Mouse (Mus musculus) spleen, embryonic (tissue): ENCODE results near the gene Nlrc5.
"Not testable (repeated sequence)": the region's sequence is repeated elsewhere in the genome, so short reads cannot be mapped to it uniquely, and the experiment has no call there.

ENCODE experiments used
- CTCF ChIA-PET: fragments of 350-600 bp; sonication (Branson Sonifier 250); formaldehyde crosslinking; loops from one replicate; lab custom pipeline; 2022; lab: Charles Lee

Gene Nlrc5

DNA sequence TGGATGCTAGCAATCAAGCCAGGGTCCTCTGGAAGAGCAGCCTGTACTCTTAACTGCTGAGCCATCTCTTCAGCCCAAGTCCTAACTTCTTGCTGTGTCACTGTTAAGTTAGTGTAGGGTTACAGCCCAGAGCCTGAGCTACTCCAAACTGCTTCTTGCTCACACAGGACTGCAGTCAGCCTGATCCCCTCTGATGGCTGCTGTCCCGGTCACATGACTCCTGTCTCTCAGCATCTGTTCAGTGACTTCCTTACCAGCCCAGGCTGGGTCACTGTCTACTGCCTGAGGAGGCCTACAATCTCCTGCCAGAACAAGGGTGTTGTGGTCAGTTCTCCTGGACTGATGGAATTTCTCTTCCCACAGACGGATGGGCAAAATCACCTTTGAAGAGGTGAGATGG, 18.9 kb upstream of the Nlrc5 start:
- CTCF ChIA-PET, result no interaction called here

DNA sequence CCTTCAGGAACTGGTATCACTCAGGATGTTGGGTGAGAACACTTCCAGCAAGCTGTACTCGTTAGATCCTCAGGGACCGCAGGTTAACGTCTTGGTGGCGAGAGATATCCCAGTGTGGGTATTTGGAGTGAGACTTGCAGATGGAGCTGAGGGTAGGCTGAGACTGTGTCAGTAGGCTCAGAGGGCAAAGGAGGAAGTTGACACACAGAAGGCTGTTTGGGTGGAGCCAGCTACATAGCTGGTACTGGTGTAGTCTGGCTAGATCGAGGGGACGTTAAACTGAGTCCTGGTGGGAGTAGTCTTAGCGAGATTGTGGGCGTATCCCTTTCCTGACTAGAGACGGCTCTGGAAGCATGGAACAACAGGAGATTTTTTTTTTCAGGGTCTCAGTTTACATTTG, 16.1 kb upstream of the Nlrc5 start:
- CTCF ChIA-PET, result interaction anchor here (0.6 kb wide), 1 partner anchor 411 kb away, joined by 5 read pairs; no protein-coding TSS in a partner anchor

DNA sequence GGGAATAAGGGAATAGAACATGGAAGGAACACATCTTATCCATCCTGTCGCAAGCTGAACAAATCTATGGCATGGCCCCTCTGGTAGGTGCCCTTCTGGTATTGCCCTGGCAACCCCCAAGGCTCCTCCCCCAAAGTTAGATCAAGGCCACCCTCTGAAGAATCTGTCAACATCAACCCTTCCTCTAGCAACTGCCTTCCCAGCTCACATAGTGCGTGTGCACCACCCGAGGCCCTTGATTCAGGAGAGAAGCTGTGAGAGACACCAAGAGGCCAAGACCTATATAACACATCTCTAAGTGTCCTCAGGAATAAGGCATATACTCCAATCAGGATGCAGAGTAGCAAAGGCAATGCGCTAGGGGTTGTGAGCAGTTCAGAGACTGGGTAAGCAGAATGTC, 11.9 kb upstream of the Nlrc5 start:
- CTCF ChIA-PET, result no interaction called here

DNA sequence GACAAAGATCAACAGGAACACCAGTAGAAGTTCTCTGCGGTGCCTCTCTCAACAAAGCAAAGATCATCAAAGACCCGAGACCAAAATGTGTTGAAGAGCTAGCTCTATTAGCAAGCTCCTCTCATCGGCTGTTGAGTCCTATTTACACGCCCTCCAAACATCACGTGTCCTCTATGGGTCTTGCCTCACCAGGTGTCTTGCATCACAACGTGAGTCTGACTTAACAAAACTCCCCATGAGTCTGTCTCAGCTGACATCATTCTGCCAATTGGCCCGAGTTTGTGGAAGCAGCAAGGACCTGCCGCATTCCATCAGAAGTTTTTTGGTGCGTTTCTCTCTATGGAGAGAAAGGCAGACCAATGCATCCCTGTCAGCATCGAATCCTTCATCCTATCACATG, 6.2 kb upstream of the Nlrc5 start:
- CTCF ChIA-PET, result no interaction called here

DNA sequence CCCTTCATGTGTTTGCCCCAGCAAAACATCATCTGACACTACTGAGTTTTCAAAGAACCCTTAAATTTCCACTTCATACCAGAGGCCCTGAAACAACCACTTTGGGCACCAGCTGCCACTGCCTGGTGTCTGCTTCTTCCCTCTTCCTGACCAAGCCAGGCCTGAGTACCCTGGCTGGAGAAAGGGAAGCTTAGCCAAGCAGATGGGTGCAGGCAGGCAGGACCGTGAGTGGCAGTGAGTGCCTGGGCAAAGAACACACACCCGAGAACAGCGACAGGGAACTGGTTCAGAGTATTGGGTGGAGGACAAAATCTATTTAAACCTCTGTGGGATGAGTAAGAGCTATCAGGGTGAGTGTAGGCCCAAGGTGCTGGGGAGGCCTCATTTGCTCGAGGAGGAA, 5.7 kb upstream of the Nlrc5 start:
- CTCF ChIA-PET, result no interaction called here

DNA sequence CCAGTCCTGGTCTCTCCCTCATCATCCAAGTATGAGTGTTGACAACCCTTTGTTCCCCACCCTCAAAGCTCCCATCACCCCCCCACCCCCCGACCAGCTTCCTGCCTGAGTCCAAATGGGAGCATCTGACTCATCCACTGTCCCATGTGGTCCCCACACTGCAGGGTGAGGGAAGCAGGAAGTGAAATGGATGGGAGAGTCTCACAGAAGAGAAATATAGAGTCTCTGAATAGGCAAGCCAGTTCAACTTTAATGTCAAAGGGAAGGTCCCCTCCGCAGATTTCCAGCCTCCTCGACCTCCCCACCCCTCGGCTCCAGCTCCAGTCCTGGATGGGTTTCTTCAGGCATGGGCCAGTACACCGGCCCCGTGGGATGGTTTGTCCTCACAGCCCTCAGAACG, 4.8 kb upstream of the Nlrc5 start:
- CTCF ChIA-PET, result interaction anchor here (0.5 kb wide), 1 partner anchor 86 kb away, joined by 3 read pairs; no protein-coding TSS in a partner anchor

DNA sequence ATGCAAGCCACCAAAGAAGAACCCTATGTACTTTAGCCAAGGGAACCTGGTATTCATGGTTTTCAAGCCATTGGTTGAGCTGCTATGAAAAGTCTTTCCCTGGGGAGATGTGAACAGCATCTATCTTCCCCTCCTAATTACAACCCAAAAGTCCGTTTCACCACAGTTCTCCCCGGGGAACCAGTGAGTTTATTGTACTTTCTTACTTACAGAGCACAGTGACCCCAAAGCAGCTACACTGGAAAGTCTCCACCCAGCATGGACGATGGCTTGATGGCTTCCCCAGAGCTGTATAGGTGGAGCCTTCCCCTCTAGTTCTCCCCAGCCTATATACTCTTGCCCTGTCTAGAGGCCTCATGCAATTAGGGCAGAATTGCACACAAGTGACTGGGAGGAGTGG, 1.9 kb upstream of the Nlrc5 start:
- CTCF ChIA-PET, result interaction anchor here (0.6 kb wide), 1 partner anchor 32 kb away, joined by 3 read pairs; no protein-coding TSS in a partner anchor

DNA sequence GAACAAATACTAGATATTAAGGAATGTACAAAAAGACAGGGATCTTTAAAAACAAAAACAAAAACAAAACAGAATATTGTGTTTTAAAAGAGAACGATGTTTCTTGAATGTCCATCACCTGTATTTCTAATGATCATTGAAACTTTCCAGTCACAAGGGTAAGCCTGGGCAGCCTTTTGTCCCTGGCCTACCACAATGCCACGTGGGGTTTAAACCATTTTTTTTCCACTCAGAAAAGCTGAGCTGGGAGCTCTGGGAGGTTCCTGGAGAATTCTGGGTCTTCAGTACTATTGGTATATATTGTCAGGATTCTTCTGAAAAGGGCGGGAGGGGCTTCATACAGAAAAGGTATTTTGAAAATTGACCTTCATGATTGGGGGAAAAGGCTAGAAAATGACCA, 802 bp downstream of the Nlrc5 start:
- CTCF ChIA-PET, result interaction anchor here (0.6 kb wide), 1 partner anchor 33 kb away, joined by 8 read pairs; no protein-coding TSS in a partner anchor

DNA sequence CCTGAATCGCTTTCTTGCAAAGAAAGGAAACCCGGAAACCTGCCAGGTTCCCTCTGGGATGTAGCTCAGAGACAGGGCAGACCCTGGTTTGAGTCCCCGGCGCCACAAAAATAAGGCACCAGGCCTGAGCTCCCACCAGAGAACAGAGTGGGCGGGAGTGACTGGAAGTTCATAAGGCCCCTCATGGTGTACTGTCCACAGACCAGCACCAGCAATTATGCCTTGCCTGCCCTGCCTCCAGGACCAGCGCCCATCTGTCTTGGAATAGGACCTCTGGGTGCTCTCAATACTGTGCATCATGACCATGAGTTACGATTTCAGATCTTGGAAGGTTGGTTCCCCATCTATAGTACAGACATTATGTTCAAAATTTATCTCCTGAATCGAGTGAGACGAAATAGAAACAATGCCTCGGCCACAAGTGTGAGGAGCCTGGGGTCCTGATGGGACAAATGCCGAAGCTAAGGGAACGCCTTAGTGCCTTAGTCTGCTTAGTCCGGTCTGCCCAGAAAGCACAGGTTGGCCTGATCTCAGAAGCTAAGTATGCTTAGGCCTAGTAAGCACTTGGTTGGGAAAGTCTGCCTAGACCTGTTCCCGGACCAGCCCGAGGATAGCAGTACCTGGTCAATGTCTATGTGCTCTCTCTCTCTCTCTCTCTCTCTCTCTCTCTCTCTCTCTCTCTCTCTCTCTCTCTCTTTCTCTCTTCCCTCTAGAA, 1.4 kb downstream of the Nlrc5 start:
- CTCF ChIA-PET, result interaction anchor here (0.5 to 0.6 kb wide), 2 partner anchors 9 to 32 kb away, joined by 4 to 8 read pairs; no protein-coding TSS in a partner anchor

DNA sequence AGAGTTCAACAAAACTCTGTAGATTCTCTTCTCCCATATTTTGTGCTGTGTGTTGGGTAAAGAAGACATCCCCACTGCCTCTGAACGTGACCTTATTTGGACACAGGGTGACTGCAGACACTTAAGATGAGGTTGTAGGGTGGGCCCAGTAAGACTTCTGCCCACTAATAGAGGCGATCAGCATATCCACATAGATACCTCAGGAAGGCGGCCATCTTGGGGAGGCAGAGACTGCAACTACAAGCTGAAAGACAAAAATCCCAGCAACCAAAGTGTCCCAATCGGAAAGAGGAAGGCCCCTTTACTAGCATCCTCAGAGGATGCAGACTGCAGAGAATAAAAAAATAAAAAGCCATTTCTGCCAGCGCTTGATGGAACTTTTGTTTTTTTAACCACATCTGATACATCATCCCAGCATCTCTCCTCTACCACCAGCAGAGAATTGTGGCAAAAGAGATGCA, 2.0 kb downstream of the Nlrc5 start:
- CTCF ChIA-PET, result interaction anchor here (0.5 to 0.6 kb wide), 2 partner anchors 8 to 22 kb away, joined by 4 to 9 read pairs; no protein-coding TSS in a partner anchor

DNA sequence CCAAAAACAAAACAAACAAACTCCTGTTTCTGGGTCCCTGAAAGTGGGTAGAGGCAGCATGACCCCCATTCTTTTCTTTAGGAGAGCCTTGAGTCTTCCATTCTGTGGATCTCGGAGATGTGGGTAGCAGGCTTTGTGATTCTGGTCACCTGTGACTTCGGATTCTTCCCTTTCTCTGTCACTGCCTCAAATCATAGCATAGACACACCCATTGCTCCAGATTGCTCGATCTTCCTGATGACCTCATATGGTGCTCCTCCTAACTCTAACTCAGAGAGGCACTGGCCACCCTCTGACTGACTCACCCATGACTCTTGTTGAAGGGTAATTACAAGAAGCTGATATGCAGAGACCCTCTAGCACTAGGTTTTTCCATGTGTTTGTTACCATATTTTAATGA, 2.7 kb downstream of the Nlrc5 start:
- CTCF ChIA-PET, result interaction anchor here (0.6 kb wide), 1 partner anchor 23 kb away, joined by 9 read pairs; no protein-coding TSS in a partner anchor

DNA sequence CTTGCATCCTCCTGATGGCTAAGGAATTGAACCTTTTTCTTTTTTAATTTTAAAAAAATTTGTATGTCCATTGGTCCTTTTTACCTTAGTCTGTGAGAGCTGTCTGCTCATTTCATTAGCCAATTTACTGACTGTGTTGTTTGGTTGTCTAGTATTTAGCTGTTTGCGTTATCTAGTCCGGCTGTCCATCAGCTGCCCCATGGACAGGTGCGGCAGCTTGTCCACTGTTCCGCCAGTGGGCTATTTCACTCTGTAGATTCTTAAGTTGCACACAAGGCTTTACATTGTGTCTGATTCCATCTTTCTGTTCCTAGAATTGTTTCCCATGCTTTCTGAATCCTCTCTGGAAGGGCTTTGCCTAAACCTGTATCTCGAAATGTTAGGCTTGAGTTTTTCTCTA, 4.5 kb downstream of the Nlrc5 start:
- CTCF ChIA-PET, result no interaction called here

DNA sequence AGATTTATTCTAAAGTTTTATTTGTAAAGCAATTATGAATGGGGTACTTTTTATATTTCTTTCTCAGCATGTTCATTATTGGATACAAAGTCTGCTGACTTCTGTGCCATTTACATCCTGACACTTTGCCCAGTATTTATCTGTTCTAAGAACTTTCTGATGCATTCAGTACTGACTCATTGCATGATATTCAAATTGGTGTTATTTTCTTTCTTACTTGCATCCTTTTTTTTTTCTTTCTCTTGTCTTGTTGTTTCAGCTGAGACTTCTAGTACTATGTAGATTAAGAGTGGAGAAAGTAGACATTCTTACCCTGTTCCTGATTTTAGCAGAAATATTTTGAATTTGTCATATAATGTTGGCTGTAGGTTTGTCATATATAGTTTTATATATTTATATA, 5.5 kb downstream of the Nlrc5 start:
- CTCF ChIA-PET, result no interaction called here

DNA sequence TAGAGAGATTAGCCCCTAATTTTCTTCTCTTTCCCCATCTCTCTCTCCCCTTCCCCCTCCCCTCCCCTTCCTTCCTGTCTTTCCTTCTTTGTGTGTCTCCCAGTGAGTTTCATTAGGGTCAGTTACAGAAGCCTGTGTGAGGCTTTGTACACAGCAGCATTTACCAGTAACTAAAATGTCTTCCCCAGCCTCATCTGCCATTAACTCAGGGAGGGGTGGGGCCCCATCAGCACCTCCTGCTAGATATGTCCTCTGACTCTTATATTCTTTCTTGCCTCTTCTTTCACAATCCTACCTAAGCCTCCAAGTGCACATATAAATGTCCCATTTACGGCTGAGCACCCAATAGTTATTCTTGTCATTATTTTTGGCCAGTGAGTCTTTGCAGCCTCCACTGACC, 6.2 kb downstream of the Nlrc5 start:
- CTCF ChIA-PET, result no interaction called here

DNA sequence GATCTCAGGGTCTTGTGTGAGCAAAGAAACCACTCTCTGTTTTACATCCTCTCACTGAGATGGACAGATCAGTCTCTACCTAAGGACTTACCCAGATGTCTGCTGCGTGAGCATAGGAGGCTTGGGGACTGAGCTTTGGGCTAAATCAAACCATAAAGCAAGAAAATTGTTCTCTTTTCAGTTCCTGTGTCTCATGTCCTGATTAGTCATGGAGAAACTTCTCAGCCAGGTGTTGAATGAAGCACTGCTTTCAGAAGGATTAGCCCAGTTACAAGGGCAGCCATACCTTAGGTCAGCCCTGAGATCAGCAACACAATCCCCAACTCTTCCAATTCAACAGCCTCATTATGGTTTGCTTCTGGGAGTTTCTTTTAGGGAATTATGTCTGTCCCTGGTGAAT, 7.5 kb downstream of the Nlrc5 start:
- CTCF ChIA-PET, result no interaction called here

DNA sequence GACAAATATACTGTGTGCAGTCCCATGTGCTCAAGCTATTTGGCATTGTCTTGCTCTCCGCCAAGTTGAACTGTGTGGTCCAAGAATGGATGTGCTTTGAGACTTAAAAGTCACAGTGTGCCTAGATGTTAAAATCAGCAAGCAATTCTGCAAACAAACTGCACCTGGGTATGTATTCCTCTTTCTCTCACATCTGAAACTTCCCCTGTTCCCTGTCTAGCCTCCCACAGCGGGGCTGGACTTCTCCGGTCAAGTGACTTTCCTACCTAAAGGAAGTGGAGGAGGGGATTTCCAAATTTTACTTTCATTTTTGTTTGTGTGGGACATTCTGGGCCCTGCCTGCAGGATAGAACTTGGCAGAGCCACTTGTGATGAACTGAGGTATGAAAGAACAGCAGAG, 9.0 kb downstream of the Nlrc5 start:
- CTCF ChIA-PET, result no interaction called here

DNA sequence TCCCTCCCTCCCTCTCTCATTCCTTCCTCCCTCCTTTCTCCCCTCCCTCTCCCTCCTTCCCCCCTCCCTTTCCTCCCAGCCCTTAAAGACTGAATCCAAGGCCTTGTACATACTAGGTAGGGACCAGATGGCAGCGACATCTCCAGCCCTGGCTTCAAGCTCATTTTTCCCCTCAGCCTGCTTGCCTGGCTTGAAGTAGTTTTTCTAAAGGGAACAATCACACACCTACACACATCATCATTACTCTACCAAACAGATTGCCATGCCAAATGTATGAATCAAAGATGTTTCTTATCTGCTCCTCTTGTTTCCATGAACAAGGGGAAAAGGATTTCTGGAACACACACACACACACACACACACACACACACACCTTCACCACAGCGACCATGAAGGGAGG, 10.3 kb downstream of the Nlrc5 start:
- CTCF ChIA-PET, result interaction anchor here (0.7 kb wide), 1 partner anchor 9 kb away, joined by 4 read pairs; no protein-coding TSS in a partner anchor

DNA sequence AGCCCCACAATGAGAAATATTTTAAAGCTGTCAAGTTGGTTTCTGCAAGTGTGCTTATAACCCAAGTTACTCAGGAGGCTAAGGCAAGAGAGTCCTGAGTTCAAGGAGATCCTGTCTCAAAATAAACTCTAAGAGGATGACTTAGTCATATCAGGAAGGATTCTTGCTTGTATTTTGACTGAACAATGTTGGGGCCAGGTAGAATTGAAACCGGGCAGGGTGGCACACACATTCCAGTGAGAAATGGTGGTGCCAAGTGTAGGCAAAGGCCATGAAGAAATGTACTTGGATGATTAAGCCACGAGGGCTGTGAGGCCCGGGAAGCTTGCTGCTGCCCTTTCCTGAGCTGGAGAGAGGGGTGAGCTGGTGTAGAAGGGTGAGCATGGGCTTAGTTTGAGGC, 13.0 kb downstream of the Nlrc5 start:
- CTCF ChIA-PET, result no interaction called here

DNA sequence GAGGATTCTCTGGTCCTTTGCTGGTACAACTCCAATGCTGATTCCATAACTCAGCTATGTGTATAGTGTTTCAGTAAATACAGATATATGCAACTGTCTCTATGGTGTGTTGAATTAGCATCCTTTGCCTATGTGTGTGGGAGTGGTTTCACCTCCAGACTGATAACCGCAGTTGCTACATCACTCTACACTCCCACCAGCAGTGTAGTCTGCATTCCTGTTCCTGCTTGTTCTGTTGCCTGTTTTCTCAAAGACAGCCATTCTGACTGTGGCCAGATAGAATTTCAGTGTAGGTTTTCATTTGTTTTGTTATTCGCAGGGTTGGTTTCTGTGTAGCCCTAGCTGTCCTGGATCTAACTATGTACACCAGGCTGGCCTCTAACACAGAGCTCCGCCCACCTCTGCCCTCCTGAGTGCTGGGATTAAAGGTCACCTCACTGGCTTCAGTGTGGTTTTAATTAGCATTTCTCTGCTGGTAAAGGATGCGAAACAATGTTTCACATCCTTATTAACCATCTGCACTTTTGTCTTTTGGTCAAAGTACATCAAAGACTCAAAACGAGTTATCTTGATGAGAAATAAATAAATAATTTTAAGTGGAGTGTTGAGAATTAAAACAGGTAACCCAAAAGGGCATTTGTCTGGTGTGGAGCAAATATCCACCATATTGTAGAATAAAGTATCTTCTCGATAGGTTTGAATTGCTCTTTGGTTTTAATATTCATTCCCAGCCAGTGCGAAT, 13.6 kb downstream of the Nlrc5 start:
- CTCF ChIA-PET, result no interaction called here

DNA sequence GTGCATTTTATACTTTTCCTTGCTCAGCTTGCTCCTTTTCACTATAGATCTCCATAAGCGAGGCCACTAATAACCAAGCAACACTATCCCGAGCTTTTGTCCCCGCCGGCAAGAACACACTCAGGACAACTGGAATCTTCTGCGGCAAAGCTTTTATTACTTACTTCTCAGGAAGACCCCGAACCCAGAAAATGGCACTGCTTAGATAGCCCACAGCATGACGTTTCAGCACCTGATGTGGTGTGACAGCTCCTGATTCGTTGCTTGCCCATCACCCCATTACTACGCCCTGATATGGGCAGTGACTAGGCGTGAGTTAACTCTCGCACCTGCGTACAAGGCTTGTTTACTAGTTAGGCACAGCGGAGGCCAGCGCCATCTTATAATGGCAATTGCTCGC, 18.8 kb downstream of the Nlrc5 start:
- CTCF ChIA-PET, result not testable (repeated sequence)

DNA sequence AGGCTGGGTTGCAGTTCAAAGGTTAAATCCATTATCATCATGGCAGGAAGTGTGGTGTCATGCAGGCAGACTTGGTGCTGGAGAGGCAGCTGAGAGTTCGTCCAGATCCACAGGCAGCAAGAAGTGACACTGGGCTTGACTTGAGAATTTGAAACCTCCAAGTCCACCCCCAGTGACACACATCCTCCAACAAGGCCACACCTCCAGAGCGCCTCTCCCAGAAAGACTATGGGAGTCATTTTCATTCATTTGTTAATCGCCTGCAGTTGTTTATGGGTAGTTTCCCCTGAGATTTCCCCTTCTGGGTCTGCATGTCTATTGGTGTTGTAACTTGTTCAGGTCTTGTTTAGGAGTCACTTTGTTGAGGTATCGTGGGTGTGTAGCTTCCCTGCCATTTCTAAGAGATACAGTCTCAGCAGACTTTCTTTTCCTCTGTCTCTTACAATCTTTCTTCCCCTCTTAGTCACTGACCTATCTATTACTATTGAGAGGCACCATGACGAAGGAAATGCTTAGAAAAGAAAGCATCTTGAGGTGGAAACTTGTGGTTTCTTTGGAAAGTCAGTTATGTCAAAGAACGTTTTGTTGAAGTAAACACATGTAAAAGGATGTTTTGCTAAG, 19.8 kb downstream of the Nlrc5 start:
- CTCF ChIA-PET, result no interaction called here

DNA sequence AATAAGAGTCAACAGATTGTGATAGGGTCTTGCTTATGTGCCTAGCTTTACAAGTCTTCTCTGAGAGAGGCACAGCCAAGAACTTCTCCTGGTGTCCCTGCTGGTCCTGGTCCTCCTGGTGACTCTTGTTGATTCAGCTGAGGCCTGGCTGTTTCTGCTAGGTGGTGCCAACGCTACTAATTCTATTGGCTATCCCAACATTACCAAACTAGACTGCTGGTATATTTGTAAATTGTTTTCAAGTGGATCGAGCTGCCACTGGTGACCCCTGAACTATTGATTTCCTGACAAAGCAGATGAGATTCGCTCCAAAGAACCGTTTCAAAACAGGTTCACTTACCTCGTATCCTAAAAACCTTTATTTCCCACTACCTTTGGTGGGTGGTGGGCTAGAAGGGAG, 20.7 kb downstream of the Nlrc5 start:
- CTCF ChIA-PET, result no interaction called here
